Mouse (Mus musculus) cerebellum, postnatal 10 days (tissue): Measurements from ENCODE around the gene Usp10.

ENCODE experiments used
- DNase-seq, 2 experiments: peaks; one replicate each; pipeline ENCODE4 v3.0.0; 2021; ENCODE audit warnings: mixed read lengths in 2 of 2

The Usp10 gene

GRCm38 (mm10) chr8:119916237-119916892 lies 6.2 kb downstream of the Usp10 start:
- no peak for DNase-seq

- no peak for DNase-seq
Measured at GRCm38 (mm10) chr8:119917415-119917814, 7.3 kb downstream of the Usp10 start.

GRCm38 (mm10) chr8:119918155-119918567 lies 8.0 kb downstream of the Usp10 start:
- DNase-seq: no peak

- DNase-seq: peak in 1 of 2 experiments; percentile 54
Measured at GRCm38 (mm10) chr8:119923259-119923658, 13.1 kb downstream of the Usp10 start.

GRCm38 (mm10) chr8:119925428-119925827 lies 15.3 kb downstream of the Usp10 start:
- DNase-seq: no peak

- DNase-seq: peak in 1 of 2 experiments; percentile 35
Measured at GRCm38 (mm10) chr8:119926474-119926873, 16.3 kb downstream of the Usp10 start.

- DNase-seq: peak; percentile 75 to 80
Measured at GRCm38 (mm10) chr8:119927422-119928092, 17.4 kb downstream of the Usp10 start.

GRCm38 (mm10) chr8:119931317-119931716 lies 21.2 kb downstream of the Usp10 start:
- no peak for DNase-seq

- DNase-seq: no peak
Measured at GRCm38 (mm10) chr8:119933681-119934080, 23.5 kb downstream of the Usp10 start.

- no peak for DNase-seq
Measured at GRCm38 (mm10) chr8:119935541-119935940, 25.4 kb downstream of the Usp10 start.

GRCm38 (mm10) chr8:119938481-119938880 lies 28.3 kb downstream of the Usp10 start:
- DNase-seq: no peak

- DNase-seq: peak in 1 of 2 experiments; percentile 26
Measured at GRCm38 (mm10) chr8:119939336-119939735, 29.2 kb downstream of the Usp10 start.

GRCm38 (mm10) chr8:119941471-119941870 lies 31.3 kb downstream of the Usp10 start:
- DNase-seq: peak; percentile 75 to 84

GRCm38 (mm10) chr8:119943616-119944015 lies 33.5 kb downstream of the Usp10 start:
- peak in 1 of 2 experiments; percentile 42 for DNase-seq

- peak; percentile 88 to 92 for DNase-seq
Measured at GRCm38 (mm10) chr8:119944096-119944811, 34.1 kb downstream of the Usp10 start.

GRCm38 (mm10) chr8:119946326-119946865 lies 36.2 kb downstream of the Usp10 start:
- no peak for DNase-seq

- no peak for DNase-seq
Measured at GRCm38 (mm10) chr8:119947653-119948052, 37.5 kb downstream of the Usp10 start.

- no peak for DNase-seq
Measured at GRCm38 (mm10) chr8:119948340-119948739, 38.2 kb downstream of the Usp10 start.

GRCm38 (mm10) chr8:119952282-119952681 lies 42.1 kb downstream of the Usp10 start:
- DNase-seq: no peak

- no peak for DNase-seq
Measured at GRCm38 (mm10) chr8:119952747-119953146, 42.6 kb downstream of the Usp10 start.

- DNase-seq: no peak
Measured at GRCm38 (mm10) chr8:119955333-119955732, 45.2 kb downstream of the Usp10 start.

GRCm38 (mm10) chr8:119958076-119958475 lies 47.9 kb downstream of the Usp10 start:
- no peak for DNase-seq

GRCm38 (mm10) chr8:119960531-119961104 lies 50.5 kb downstream of the Usp10 start:
- DNase-seq: peak; percentile 83 to 92
